Mouse (Mus musculus) lung, adult 2 months (tissue): Measurements from ENCODE around the gene Cdhr2.

ENCODE experiments used
- CTCF ChIP-seq: fragments of 200-500 bp; IDR thresholded peaks from 2 replicates; pipeline ENCODE4 v1.5.1; 2011; ENCODE audit warnings: mild to moderate bottlenecking, low read length, control low read depth; ENCODE audit not compliant: insufficient read depth
- POLR2A ChIP-seq: fragments of 200-500 bp; IDR thresholded peaks from 2 replicates; pipeline ENCODE4 v1.6.1; 2011; ENCODE audit warnings: low read depth, mild to moderate bottlenecking, control low read depth, low read length, borderline replicate concordance; ENCODE audit errors: extremely low read depth

GRCm38 (mm10) chr13:54702507-54702906, 1.2 kb downstream of the Cdhr2 start:
- TF ChIP-seq POLR2A (no peak), CTCF (no peak)
